Mouse (Mus musculus) hindbrain, embryonic 10.5 days (tissue): ENCODE results near the gene Lamc1. TPM values are rescaled to one million over a fixed set of nuclear protein-coding genes. Genes with fewer than 3 reads are reported as not detected.

ENCODE experiments used
- DNase-seq: peaks from one replicate; pipeline ENCODE4 v3.0.0-alpha.2; 2017; ENCODE audit warnings: low spot score
- H3K27ac ChIP-seq: fragments of 300-500 bp; sonication (generic); 2 replicates; pipeline ENCODE4 v1.5.1; 2016; ENCODE audit warnings: mild to moderate bottlenecking, moderate library complexity
- H3K27me3 ChIP-seq: fragments of 300-500 bp; sonication (generic); 2 replicates; pipeline ENCODE4 v1.6.1; 2016; ENCODE audit warnings: mild to moderate bottlenecking; ENCODE audit not compliant: poor library complexity, insufficient read depth, severe bottlenecking
- H3K36me3 ChIP-seq: fragments of 300-500 bp; sonication (generic); 2 replicates; pipeline ENCODE4 v1.6.1; 2016; ENCODE audit warnings: mild to moderate bottlenecking, moderate library complexity
- H3K4me1 ChIP-seq: fragments of 300-500 bp; sonication (generic); replicated peaks from 2 replicates; pipeline ENCODE4 v1.6.1; 2016; ENCODE audit warnings: mild to moderate bottlenecking
- H3K4me3 ChIP-seq: fragments of 300-500 bp; sonication (generic); 2 replicates; pipeline ENCODE4 v1.5.1; 2016; ENCODE audit warnings: mild to moderate bottlenecking, moderate library complexity
- H3K9me3 ChIP-seq: fragments of 300-500 bp; sonication (generic); 2 replicates; pipeline ENCODE4 v1.6.1; 2016; ENCODE audit warnings: mild to moderate bottlenecking, moderate library complexity
- WGBS: fragments of 180-500 bp; shearing (Covaris S2); methylation state at CpG from one replicate; pipeline ENCODE4 v1.1.7; 2016; 5-methylcytosine and 5-hydroxymethylcytosine counted together
- polyA plus RNA-seq: library from polyadenylated mRNA; unstranded; fragments of >200 nt; fragmentation: Nextera tagmentation; extraction: Ambion mirVana; gene quantifications from 2 replicates; pipeline ENCODE4 v1.2.1, GENCODE M21; 2016

The Lamc1 gene
- 21.3 and 26.2 TPM in 2 replicates for polyA plus RNA-seq

DNA sequence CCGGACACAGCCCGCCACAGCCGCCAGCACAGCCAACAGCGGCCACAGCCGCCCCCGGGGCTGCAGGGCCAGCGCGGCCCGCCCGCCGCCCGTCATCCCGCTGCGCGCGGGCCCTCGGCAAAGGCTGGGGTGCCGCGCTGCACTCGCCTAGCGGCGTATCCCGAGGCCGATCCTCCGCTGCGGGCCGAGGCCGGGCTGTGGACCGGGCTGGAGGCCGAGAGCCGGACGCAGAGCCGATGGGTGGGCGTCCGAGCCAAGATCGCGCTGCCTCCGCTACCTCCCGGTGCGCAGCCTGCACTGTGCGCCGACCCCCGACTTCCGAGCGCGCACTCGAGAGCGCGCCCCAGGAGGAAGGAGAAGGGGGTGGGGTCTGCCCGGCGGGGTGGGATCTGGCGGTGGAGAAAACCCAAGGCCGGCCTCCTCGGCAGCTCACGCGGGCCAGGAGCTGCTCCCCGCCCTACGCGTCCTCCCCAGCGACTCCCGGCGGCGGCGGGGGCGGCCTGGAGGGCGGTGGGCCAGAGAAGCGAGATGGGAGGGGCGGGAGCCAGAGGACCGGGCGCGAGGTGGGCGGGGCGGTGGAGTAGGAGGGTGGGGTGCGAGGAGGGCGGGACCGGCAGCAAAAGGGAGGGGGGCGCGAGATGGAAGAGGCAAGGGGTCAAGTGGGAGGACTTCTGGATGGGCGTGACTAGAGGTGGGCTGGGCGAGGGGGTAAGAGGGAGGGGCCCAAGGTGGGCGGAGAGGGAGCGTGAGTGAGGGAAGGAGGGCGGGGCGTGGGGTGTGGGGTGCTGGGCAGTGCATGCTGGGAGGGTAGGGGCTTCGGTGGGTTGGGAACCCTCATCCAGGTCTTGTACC, at the start of gene Lamc1:
Gene Lamc1, minus strand, starts transcription at position 343 of the 852 bp plus-strand sequence.
- 1% methylated on average over 74 of the region's 85 CpGs for WGBS
- Histone ChIP-seq H3K27ac (peak within 1 kb of the TSS; percentile 97), H3K9me3 (no peaks in the 10 kb centered on the region), H3K4me1 (peaks cover 48% of the 10 kb centered on the region), H3K27me3 (no peaks in the 10 kb centered on the region), H3K4me3 (peak within 1 kb of the TSS; percentile 96), H3K36me3 (0 out of 2 replicates have a peak, but pooled peaks cover 2% of the 10 kb centered on the region)
- peak; percentile 96 for DNase-seq

DNA sequence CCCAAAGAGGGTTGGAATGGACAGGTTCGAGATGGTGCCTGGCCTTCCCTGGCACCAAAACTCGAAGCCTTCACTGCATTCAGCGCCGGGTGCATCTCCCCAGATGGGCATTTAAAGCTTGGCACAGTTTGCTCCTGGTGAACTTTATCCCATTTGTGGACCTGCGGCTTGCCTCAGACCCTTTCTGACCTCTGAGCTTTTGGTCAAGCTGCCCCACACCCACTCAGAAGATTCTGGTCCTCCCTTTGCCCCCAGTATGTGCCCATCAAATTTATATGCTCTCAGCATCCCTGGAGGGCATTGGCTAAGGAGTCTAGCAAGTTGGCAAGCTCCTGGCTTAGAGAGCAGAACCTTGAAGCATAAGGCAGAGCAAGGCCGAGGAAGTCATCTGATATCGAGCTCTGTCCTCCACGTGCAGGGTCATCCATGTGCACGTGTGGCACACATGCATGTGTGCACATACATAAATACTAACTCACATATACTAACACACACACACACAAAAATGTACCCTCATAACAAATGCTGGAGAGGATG, 48.2 kb upstream of the Lamc1 start:
- DNase-seq = no peak
- Histone ChIP-seq H3K4me3 (no peak overlapping the region), H3K27me3 (no peaks in the 10 kb centered on the region), H3K9me3 (no peaks in the 10 kb centered on the region), H3K36me3 (no peaks in the 10 kb centered on the region), H3K4me1 (peaks cover 5% of the 10 kb centered on the region), H3K27ac (no peak overlapping the region)
- 93% methylated on average over 9 of the region's 9 CpGs for WGBS

GRCm38 (mm10) chr1:153379832-153380231, 47.2 kb upstream of the Lamc1 start:
- no peak overlapping the region for H3K27ac ChIP-seq
- H3K27me3 ChIP-seq = no peaks in the 10 kb centered on the region
- no peaks in the 10 kb centered on the region for H3K9me3 ChIP-seq
- no peaks in the 10 kb centered on the region for H3K36me3 ChIP-seq
- 86% methylated on average over 5 of the region's 5 CpGs for WGBS
- no peak for DNase-seq
- peaks cover 5% of the 10 kb centered on the region for H3K4me1 ChIP-seq
- H3K4me3 ChIP-seq = no peak overlapping the region

DNA sequence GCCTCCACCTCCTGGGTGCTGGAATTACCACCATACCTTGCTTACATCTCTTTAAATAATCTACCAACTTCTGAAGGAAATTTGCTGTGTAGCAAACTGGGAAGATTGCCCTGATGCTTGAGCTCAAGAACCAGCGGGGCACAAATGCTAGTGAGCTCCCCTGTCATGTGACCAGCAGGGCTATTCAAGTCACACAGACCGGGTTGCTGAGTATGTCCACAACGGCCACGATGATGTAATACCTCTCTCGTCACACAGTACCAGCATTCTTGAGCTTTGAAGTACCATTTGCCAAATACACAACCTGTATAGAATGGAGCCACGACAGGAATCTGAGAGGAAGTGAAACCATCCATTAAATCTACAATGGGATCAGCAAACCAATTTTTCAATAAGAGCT, 46.0 kb upstream of the Lamc1 start:
- Histone ChIP-seq H3K9me3 (no peaks in the 10 kb centered on the region), H3K27ac (no peak overlapping the region), H3K36me3 (no peaks in the 10 kb centered on the region), H3K27me3 (no peaks in the 10 kb centered on the region), H3K4me3 (no peak overlapping the region), H3K4me1 (peaks cover 5% of the 10 kb centered on the region)
- WGBS = 72% methylated on average over 6 of the region's 6 CpGs
- DNase-seq = no peak

- Histone ChIP-seq H3K9me3 (no peaks in the 10 kb centered on the region), H3K27ac (0 out of 2 replicates have a peak overlapping the region, but pooled peaks have one; percentile 29), H3K4me1 (peaks cover 5% of the 10 kb centered on the region), H3K36me3 (no peaks in the 10 kb centered on the region), H3K4me3 (no peak overlapping the region), H3K27me3 (no peaks in the 10 kb centered on the region)
- 17% methylated on average over 6 of the region's 6 CpGs for WGBS
- DNase-seq = no peak
Observed at GRCm38 (mm10) chr1:153376446-153376845, 43.9 kb upstream of the Lamc1 start.

DNA sequence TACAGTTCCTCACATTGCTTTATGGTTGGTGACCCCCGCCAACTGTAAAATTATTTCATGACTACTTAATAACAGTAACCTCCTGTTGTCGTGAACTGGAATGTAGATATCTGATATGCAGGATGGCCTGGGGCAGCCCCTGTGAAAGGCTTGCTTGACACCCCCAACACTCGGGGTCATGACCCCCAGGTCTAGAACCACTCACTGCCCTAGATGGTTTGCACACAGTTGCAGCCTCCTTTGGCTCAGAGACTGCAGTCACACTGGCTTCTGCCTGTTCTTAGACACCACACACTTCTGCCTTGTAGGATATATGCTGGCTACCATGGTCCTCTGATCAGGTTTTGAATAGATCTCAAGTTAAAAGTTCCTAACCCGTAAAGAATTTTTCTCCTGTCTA, 41.5 kb upstream of the Lamc1 start:
- no peaks in the 10 kb centered on the region for H3K36me3 ChIP-seq
- H3K9me3 ChIP-seq = no peaks in the 10 kb centered on the region
- no peak overlapping the region for H3K4me3 ChIP-seq
- peaks cover 5% of the 10 kb centered on the region for H3K4me1 ChIP-seq
- no peak for DNase-seq
- no peak overlapping the region for H3K27ac ChIP-seq
- no peaks in the 10 kb centered on the region for H3K27me3 ChIP-seq
- 84% methylated on average over 4 of the region's 4 CpGs for WGBS

DNA sequence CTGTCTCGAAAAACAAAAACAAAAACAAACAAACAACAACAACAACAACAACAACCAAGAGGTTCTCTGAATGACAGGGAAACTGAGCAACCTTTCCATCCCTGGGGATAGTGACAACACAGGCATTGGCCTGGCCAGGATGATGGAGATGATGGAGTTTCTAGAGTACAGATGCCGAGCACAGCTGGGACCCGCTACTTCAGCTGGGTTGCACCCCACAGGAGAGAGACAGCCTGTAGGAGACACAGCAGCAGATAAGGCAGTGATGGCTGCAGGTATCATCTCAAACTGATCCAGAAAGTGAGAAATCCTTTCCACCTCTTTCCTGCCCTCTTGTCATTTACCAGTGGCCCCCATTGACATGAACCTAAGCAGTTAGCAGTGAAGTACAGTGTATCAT, 39.3 kb upstream of the Lamc1 start:
- DNase-seq = no peak

DNA sequence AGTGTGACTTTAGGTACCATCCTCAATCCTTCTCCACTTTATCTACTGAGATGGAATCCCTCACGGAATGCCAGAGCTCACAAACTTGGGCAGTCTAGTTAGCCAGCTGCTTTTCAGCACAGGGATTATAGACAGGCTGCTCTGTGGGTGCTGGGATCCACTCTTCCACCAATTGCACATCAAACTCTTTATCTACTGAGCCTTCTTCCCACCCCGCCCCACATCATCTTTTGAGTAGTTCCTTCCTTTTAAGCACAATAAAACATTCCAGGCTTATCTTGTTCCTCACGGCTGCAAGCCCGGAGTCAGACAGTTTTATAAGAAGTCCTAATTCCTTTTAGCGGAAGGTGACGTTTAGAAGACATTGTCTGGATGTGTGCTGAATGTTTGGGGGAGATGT, 36.4 kb upstream of the Lamc1 start:
- no peak overlapping the region for H3K27ac ChIP-seq
- 87% methylated on average over 6 of the region's 6 CpGs for WGBS

More for the DNA sequence above, 39.3 kb upstream of the Lamc1 start:
- Histone ChIP-seq H3K36me3 (no peaks in the 10 kb centered on the region), H3K4me3 (no peak overlapping the region), H3K9me3 (no peaks in the 10 kb centered on the region), H3K27me3 (no peaks in the 10 kb centered on the region), H3K4me1 (peaks cover 5% of the 10 kb centered on the region), H3K27ac (no peak overlapping the region)
- 91% methylated on average over 3 of the region's 3 CpGs for WGBS

DNA sequence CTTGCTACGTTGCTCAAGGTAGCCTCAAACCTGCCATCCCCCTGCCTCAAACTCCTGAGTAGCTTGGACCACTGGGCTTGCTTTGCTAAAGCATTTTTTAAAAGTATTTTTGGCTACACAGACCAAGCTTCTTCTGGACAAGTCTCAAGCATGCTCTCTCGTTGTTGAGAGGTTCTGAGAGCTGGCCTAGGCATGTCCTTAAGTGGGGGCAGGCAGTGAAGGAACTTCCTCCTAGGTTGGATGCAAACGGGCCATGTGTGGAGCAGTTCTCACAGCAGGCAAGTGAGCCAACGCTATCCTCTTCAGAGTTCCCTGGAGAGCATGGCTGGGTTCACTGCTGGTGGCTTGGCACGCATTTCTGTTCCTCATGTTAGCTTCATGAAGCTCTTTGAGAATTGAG, 34.5 kb upstream of the Lamc1 start:
- no peak overlapping the region for H3K27ac ChIP-seq
- DNase-seq = no peak
- no peak overlapping the region for H3K4me3 ChIP-seq
- 74% methylated on average over 5 of the region's 5 CpGs for WGBS
- no peaks in the 10 kb centered on the region for H3K4me1 ChIP-seq
- H3K9me3 ChIP-seq = 0 out of 2 replicates have a peak, but pooled peaks cover 7% of the 10 kb centered on the region
- H3K27me3 ChIP-seq = no peaks in the 10 kb centered on the region
- H3K36me3 ChIP-seq = no peaks in the 10 kb centered on the region

More for the DNA sequence above, 36.4 kb upstream of the Lamc1 start:
- no peaks in the 10 kb centered on the region for H3K4me1 ChIP-seq
- no peak for DNase-seq
- no peak overlapping the region for H3K4me3 ChIP-seq
- no peaks in the 10 kb centered on the region for H3K9me3 ChIP-seq
- H3K27me3 ChIP-seq = no peaks in the 10 kb centered on the region
- no peaks in the 10 kb centered on the region for H3K36me3 ChIP-seq

DNA sequence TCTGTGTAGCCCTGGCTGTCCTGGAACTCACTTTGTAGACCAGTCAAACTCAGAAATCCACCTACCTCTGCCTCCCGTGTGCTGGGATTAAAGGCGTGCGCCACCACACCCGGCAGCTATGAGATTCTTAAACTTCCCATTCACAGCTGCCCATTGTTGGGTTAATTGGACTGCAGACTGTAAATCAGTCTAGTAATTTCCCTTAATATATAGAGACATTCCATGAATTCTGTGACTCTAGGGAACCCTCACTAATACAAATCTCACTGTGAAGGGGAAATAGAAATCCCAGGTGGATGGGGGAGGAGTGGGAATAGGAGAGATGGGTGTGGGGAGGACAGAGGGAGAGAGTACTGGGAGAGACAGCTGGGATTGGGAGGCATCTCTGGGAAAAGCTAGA, 29.3 kb upstream of the Lamc1 start:
- no peak overlapping the region for H3K27ac ChIP-seq
- WGBS = 93% methylated on average over 4 of the region's 4 CpGs
- H3K9me3 ChIP-seq = 0 out of 2 replicates have a peak, but pooled peaks cover 7% of the 10 kb centered on the region
- DNase-seq = no peak
- H3K36me3 ChIP-seq = no peaks in the 10 kb centered on the region
- H3K4me1 ChIP-seq = no peaks in the 10 kb centered on the region
- no peak overlapping the region for H3K4me3 ChIP-seq
- no peaks in the 10 kb centered on the region for H3K27me3 ChIP-seq

- no peak overlapping the region for H3K4me3 ChIP-seq
- DNase-seq = no peak
- H3K4me1 ChIP-seq = peaks cover 6% of the 10 kb centered on the region
- H3K36me3 ChIP-seq = no peaks in the 10 kb centered on the region
- 59% methylated on average over 3 of the region's 3 CpGs for WGBS
- H3K9me3 ChIP-seq = 0 out of 2 replicates have a peak, but pooled peaks cover 7% of the 10 kb centered on the region
- H3K27ac ChIP-seq = no peak overlapping the region
- H3K27me3 ChIP-seq = no peaks in the 10 kb centered on the region
Observed at GRCm38 (mm10) chr1:153360556-153360955, 28.0 kb upstream of the Lamc1 start.

DNA sequence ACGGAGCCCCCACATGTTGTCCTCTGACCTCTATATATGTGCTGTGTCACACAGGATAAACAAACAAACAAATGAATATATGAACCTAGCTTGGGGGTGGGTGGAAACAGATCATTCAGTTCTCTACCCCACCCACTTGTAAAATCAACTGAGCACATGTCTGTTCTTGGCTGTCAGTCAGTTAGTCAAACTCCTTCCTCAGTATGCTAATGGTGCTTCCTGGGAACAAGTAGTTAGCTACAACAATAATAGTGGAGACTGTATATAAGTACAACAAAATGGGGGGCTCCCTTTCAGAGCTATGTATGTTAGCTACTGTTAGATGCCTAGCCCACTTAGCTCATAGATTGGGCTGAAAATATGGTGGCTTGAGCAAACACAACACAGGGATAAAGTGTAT, 24.6 kb upstream of the Lamc1 start:
- H3K4me1 ChIP-seq = peaks cover 25% of the 10 kb centered on the region
- H3K27me3 ChIP-seq = no peaks in the 10 kb centered on the region
- no peaks in the 10 kb centered on the region for H3K36me3 ChIP-seq
- no peak for DNase-seq
- H3K27ac ChIP-seq = no peak overlapping the region
- 90% methylated on average over 1 of the region's 1 CpGs for WGBS
- no peaks in the 10 kb centered on the region for H3K9me3 ChIP-seq
- no peak overlapping the region for H3K4me3 ChIP-seq

DNA sequence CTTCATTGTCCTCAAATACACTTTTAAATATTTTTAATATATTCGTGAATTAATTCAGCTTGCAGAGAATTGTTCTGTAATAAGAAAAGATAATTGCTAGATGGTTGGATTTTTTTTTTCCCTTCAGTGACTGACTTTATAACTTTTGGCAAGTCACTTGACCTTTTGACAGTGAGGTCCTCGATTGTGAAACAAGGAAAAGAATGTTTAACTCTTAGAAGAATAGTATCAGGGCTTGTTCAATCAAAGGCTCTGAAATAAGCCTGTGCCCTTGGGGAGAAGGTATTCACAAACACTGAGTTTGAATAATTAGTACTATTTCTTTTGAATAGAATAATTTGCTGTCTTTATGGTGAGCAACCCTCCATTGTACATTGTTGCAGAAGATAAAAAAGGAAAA, 21.9 kb upstream of the Lamc1 start:
- Histone ChIP-seq H3K27me3 (no peaks in the 10 kb centered on the region), H3K36me3 (no peaks in the 10 kb centered on the region), H3K27ac (no peak overlapping the region), H3K9me3 (no peaks in the 10 kb centered on the region), H3K4me1 (peaks cover 25% of the 10 kb centered on the region), H3K4me3 (no peak overlapping the region)
- 42% methylated on average over 2 of the region's 2 CpGs for WGBS
- DNase-seq = no peak
